Mouse (Mus musculus): ENCODE measurements around the gene Myh1. TPM values are rescaled to one million over a fixed set of nuclear protein-coding genes. Genes with fewer than 3 reads are reported as not detected.

Gene Myh1
- polyA plus RNA-seq, 1 experiment from 2014 or later: not detected

DNA sequence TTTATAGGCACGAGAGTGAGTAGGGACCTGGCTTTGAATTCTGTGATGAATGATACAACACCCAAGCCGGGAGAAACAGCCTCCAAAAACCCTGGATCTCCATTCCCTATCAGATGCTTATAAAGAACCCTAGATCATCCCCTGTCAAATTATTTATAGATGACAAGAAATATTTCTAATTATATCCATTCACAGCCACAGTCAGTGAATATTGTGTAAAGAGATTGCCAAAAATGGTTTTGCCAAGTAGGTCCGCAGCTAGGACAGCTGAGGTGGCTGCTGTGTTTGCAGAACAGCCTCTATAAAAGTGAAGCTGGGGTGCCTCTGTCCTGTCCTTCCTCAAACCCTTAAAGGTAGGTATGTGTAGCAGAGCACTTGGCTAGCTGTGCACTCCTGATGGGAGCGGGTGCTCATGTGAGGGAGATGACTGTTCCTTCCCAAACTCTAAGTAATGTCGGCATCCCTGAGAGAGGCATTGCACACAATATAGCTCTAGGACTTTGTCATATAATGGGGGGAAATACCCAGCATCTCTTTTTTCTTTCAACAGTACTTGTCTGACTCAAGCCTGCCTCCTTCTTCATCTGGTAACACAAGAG, 37.7 kb downstream of the Myh1 start, which contains the start of gene Myh4:
Gene Myh4 (plus strand): TSS at position 549 of the 599 bp plus-strand sequence.
- ATAC-seq (ENCODE audit: low FRiP score): no peak
- 77% methylated on average over 5 of the region's 5 CpGs for WGBS
- H3K9me3 ChIP-seq: no peaks in the 10 kb centered on the region
- H3K9ac ChIP-seq: no peak within 1 kb of the TSS
- H3K4me1 ChIP-seq: no peaks in the 10 kb centered on the region
- H3K27me3 ChIP-seq: no peaks in the 10 kb centered on the region
- no peak within 1 kb of the TSS for H3K4me2 ChIP-seq
- H3K36me3 ChIP-seq (replicated peaks): no peaks in the 10 kb centered on the region
- H3K27ac ChIP-seq: no peak within 1 kb of the TSS
- no peak within 1 kb of the TSS for H3K4me3 ChIP-seq (replicated peaks)

DNA sequence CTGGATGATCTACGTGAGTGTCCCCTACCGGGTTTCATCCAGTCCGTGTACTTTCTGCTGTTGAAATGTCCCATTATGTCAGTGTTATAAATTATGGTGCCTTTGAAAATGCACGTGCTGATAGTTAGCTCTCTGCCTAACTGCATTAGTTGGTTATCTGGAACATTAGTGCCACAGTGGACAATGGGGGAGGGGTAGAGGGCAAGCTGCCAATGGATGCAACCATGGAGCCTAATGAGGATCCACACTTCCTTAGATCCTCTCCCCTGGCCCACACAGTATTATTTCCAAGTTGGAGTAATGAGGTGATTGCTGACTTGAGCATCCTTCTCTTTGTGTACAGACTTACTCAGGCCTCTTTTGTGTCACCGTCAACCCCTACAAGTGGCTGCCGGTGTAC, 41.2 kb downstream of the Myh1 start:
- H3K9ac ChIP-seq: no peak overlapping the region
- H3K36me3 ChIP-seq (replicated peaks): no peaks in the 10 kb centered on the region
- no peak overlapping the region for H3K27ac ChIP-seq
- WGBS: 84% methylated on average over 6 of the region's 6 CpGs
- H3K27me3 ChIP-seq: no peaks in the 10 kb centered on the region
- no peak for ATAC-seq (ENCODE audit: low FRiP score)
- no peaks in the 10 kb centered on the region for H3K9me3 ChIP-seq
- H3K4me3 ChIP-seq (replicated peaks): no peak overlapping the region
- no peak overlapping the region for H3K4me2 ChIP-seq
- no peaks in the 10 kb centered on the region for H3K4me1 ChIP-seq

DNA sequence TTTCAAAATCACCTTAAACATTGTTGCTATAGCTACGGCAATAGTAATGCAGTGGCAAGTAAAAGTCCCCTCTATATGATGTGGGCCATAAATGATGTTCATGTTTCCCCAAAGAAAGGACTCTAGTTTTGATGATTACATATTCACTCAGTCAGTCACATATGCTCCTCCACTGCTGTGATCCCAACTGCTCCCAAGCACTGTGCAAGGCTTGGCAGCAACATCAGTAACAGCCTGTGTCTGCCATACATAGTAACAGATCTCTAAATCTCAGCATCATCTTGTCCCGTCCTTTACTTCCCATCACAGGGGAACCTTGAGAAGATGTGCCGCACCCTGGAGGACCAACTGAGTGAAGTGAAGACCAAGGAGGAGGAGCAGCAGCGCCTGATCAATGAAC, 53.8 kb downstream of the Myh1 start:
- no peaks in the 10 kb centered on the region for H3K4me1 ChIP-seq
- 90% methylated on average over 4 of the region's 4 CpGs for WGBS

DNA sequence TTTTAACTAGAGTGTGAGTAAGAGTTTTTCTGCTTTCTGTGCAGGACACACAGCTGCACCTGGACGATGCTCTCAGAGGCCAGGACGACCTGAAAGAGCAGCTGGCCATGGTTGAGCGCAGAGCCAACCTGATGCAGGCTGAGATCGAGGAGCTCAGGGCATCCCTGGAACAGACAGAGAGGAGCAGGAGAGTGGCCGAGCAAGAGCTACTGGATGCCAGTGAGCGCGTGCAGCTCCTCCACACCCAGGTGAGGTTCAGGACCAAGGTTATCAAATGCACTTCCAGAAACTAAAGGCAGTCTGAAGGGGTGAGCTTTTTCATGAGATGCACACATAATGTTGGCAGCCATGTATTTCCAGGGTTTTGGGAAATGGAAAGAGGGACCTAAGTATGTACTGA, 57.2 kb downstream of the Myh1 start:
- Histone ChIP-seq H3K9ac (no peak overlapping the region), H3K4me3 (replicated peaks) (no peak overlapping the region), H3K36me3 (replicated peaks) (no peaks in the 10 kb centered on the region), H3K4me2 (no peak overlapping the region), H3K9me3 (no peaks in the 10 kb centered on the region), H3K27ac (no peak overlapping the region), H3K4me1 (no peaks in the 10 kb centered on the region), H3K27me3 (no peaks in the 10 kb centered on the region)
- 86% methylated on average over 7 of the region's 7 CpGs for WGBS
- ATAC-seq (ENCODE audit: low FRiP score): no peak

More for the DNA sequence above, 53.8 kb downstream of the Myh1 start:
- no peak overlapping the region for H3K27ac ChIP-seq
- no peak overlapping the region for H3K9ac ChIP-seq
- ATAC-seq (ENCODE audit: low FRiP score): no peak
- no peaks in the 10 kb centered on the region for H3K9me3 ChIP-seq
- no peaks in the 10 kb centered on the region for H3K36me3 ChIP-seq (replicated peaks)
- H3K27me3 ChIP-seq: no peaks in the 10 kb centered on the region
- H3K4me2 ChIP-seq: no peak overlapping the region
- no peak overlapping the region for H3K4me3 ChIP-seq (replicated peaks)

DNA sequence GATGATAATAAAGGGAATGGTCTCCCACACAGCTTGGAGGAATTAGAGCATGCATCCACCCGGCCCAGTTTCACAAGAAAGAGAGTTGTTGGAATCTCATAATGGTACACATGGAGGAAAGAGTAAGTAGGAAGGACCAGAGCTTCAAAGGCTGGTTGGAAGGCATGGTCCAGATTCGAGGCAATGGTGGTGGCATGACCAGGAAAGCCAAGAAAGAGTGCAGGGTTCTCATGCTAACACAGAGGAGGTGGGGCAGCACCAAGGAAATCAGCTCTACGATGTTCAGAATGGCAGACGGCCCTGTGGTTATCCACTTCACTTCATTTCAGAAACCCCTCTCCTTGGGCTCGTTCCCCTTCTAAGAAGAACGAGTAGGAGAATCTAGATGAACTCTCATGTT, 61.1 kb downstream of the Myh1 start:
- H3K27ac ChIP-seq: no peak overlapping the region
- no peaks in the 10 kb centered on the region for H3K27me3 ChIP-seq
- no peak for ATAC-seq (ENCODE audit: low FRiP score)
- H3K4me1 ChIP-seq: no peaks in the 10 kb centered on the region
- no peak overlapping the region for H3K9ac ChIP-seq
- H3K36me3 ChIP-seq (replicated peaks): no peaks in the 10 kb centered on the region
- WGBS: 85% methylated on average over 6 of the region's 6 CpGs
- H3K4me2 ChIP-seq: no peak overlapping the region
- H3K9me3 ChIP-seq: no peaks in the 10 kb centered on the region
- H3K4me3 ChIP-seq (replicated peaks): no peak overlapping the region

Other genes starting within 250 kb of the Myh1 start
- gene Tmem238l, start 243.4 kb upstream of the Myh1 start, polyA plus RNA-seq (2016; fragmentation: Nextera tagmentation; extraction: Ambion mirVana): not detected in 2 replicates
- gene Tmem220, start 174.9 kb upstream of the Myh1 start, polyA plus RNA-seq (2016; fragmentation: Nextera tagmentation; extraction: Ambion mirVana): 0.46 and 0.81 TPM in 2 replicates
- 27.0 and 31.9 TPM in 2 replicates for gene Adprm, start 147.5 kb upstream of the Myh1 start, polyA plus RNA-seq (2016; fragmentation: Nextera tagmentation; extraction: Ambion mirVana)
- 15.8 and 16.4 TPM in 2 replicates for gene Sco1, start 147.4 kb upstream of the Myh1 start, polyA plus RNA-seq (2016; fragmentation: Nextera tagmentation; extraction: Ambion mirVana)
- gene Myh3, start 121.8 kb upstream of the Myh1 start, polyA plus RNA-seq (2016; fragmentation: Nextera tagmentation; extraction: Ambion mirVana): 0.33 and 0.87 TPM in 2 replicates
- 0.05 and 0.08 TPM in 2 replicates for gene Myh2, start 29.0 kb upstream of the Myh1 start, polyA plus RNA-seq (2016; fragmentation: Nextera tagmentation; extraction: Ambion mirVana)
- gene Myh4, start 38.0 kb downstream of the Myh1 start, polyA plus RNA-seq (2016; fragmentation: Nextera tagmentation; extraction: Ambion mirVana): not detected in 2 replicates
- gene Myh8, start 77.1 kb downstream of the Myh1 start, polyA plus RNA-seq (2016; fragmentation: Nextera tagmentation; extraction: Ambion mirVana): 0.09 and 0.28 TPM in 2 replicates
- gene Myh13, start 121.6 kb downstream of the Myh1 start, polyA plus RNA-seq (2016; fragmentation: Nextera tagmentation; extraction: Ambion mirVana): not detected in 2 replicates

Measured in forebrain, embryonic 12.5 days (tissue).